Mouse (Mus musculus): ENCODE measurements at regions not wholly inside any gene's neighbourhood (a gene's known extent, or its start where the extent isn't known, plus 50 kb on each side); places are given as distances from the start of the nearest gene placed in this dataset.

DNA sequence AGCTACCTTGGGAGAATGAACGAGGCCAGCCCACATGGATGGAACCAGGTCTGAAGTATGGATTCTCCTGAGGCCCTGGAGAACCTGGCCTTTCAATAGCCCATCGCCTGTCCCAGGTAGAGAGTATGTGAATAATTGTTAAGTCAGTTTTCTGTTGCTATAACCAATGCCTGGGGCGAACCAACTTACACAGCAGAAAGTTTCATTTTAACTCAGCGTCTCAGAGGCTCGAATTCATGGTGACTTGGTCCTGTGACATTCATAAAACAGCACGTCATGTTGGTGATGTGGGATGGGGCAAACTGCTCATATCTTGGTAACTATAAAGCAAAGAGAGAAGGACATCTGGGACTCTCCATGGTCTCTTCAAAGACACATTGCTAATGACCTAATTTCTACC, 52.4 kb upstream of the Zmiz1 start:
- TF ChIP-seq CTCF (IDR thresholded peaks at IDR 0.05; ENCODE audit: borderline replicate concordance, extremely low read depth, insufficient read depth, insufficient read length) (no peak), POLR2A (IDR thresholded peaks at IDR 0.05; ENCODE audit: borderline replicate concordance, extremely low read depth, insufficient read depth, insufficient read length, poor library complexity, severe bottlenecking) (no peak)

Measured in brain, embryonic 14.5 days (tissue).